Mouse (Mus musculus) neural tube, embryonic 14.5 days (tissue): ENCODE data around the gene Mpped1. TPM values are rescaled to one million over a fixed set of nuclear protein-coding genes. Genes with fewer than 3 reads are reported as not detected.

ENCODE experiments used
- ATAC-seq: fragments of 200-750 bp; cut with Nextera tagmentation; 2 replicates; pipeline ENCODE4 v1.8.0; 2017; ENCODE audit warnings: low read depth, mild to moderate bottlenecking, moderate TSS enrichment, moderate library complexity
- H3K27ac ChIP-seq: fragments of 300-500 bp; sonication (generic); 2 replicates; pipeline ENCODE4 v1.5.1; 2014; ENCODE audit warnings: low read depth, mild to moderate bottlenecking, control low read depth, low read length, moderate library complexity, mixed read lengths
- H3K27me3 ChIP-seq: fragments of 300-500 bp; sonication (generic); 2 replicates; pipeline ENCODE4 v1.6.1; 2014; ENCODE audit warnings: low read length; ENCODE audit not compliant: control insufficient read depth, insufficient read depth
- H3K36me3 ChIP-seq: fragments of 300-500 bp; sonication (generic); 2 replicates; pipeline ENCODE4 v1.6.1; 2014; ENCODE audit warnings: low read length, mixed read lengths; ENCODE audit not compliant: control insufficient read depth, insufficient read depth
- H3K4me1 ChIP-seq: fragments of 300-500 bp; sonication (generic); 2 replicates; pipeline ENCODE4 v1.6.1; 2014; ENCODE audit warnings: low read length; ENCODE audit not compliant: control insufficient read depth, insufficient read depth
- H3K4me2 ChIP-seq: fragments of 300-500 bp; sonication (generic); 2 replicates; pipeline ENCODE4 v1.6.1; 2014; ENCODE audit warnings: mild to moderate bottlenecking, low read depth, low read length, control low read depth
- H3K4me3 ChIP-seq: fragments of 300-500 bp; sonication (generic); 2 replicates; pipeline ENCODE4 v1.5.1; 2014; ENCODE audit warnings: low read depth, low read length, control low read depth, mixed read lengths
- H3K9ac ChIP-seq: fragments of 300-500 bp; sonication (generic); replicated peaks from 2 replicates; pipeline ENCODE4 v1.6.1; 2014; ENCODE audit warnings: low read depth, mild to moderate bottlenecking, control low read depth, low read length, mixed read lengths
- H3K9me3 ChIP-seq: fragments of 300-500 bp; sonication (generic); 2 replicates; pipeline ENCODE4 v1.6.1; 2016; ENCODE audit warnings: low read length; ENCODE audit not compliant: control insufficient read depth
- WGBS: fragments of 180-500 bp; shearing (Covaris S2); extraction: QIAGEN DNeasy Blood & Tissue Kit; methylation state at CpG from one replicate; pipeline ENCODE4 v1.1.7; 2014; 5-methylcytosine and 5-hydroxymethylcytosine counted together
- polyA plus RNA-seq: library from polyadenylated mRNA; unstranded; fragments of >200 nt; fragmentation: Nextera tagmentation; extraction: Ambion mirVana; gene quantifications from 2 replicates; pipeline ENCODE4 v1.2.1, GENCODE M21; 2014

Mpped1 gene
- polyA plus RNA-seq, 1 experiment from 2014 or later: 39.2 TPM

GRCm38 (mm10) chr15:83761512-83761911 is 17.8 kb upstream of the Mpped1 start:
- no peak overlapping the region for H3K27ac ChIP-seq
- H3K9me3 ChIP-seq: no peaks in the 10 kb centered on the region
- H3K4me2 ChIP-seq: no peak overlapping the region
- no peaks in the 10 kb centered on the region for H3K36me3 ChIP-seq
- H3K27me3 ChIP-seq: no peaks in the 10 kb centered on the region
- no peaks in the 10 kb centered on the region; the same call in 1 of the 2 replicates for H3K4me1 ChIP-seq
- ATAC-seq: no peak
- H3K9ac ChIP-seq: no peak overlapping the region
- H3K4me3 ChIP-seq: no peak overlapping the region
- WGBS: 89% methylated on average over 13 of the region's 13 CpGs

- no peaks in the 10 kb centered on the region for H3K27me3 ChIP-seq
- H3K9ac ChIP-seq: no peak overlapping the region
- no peaks in the 10 kb centered on the region for H3K9me3 ChIP-seq
- WGBS: 15% methylated on average over 6 of the region's 6 CpGs
- H3K36me3 ChIP-seq: no peaks in the 10 kb centered on the region
- no peak overlapping the region for H3K27ac ChIP-seq
- no peak overlapping the region for H3K4me3 ChIP-seq
- ATAC-seq: no peak
- H3K4me1 ChIP-seq: no peaks in the 10 kb centered on the region; the same call in 1 of the 2 replicates
- H3K4me2 ChIP-seq: no peak overlapping the region
These were observed 13.8 kb upstream of the Mpped1 start for GRCm38 (mm10) chr15:83765388-83766029.

- 77% methylated on average over 8 of the region's 8 CpGs for WGBS
- Histone ChIP-seq H3K9ac (no peak overlapping the region), H3K27me3 (no peaks in the 10 kb centered on the region), H3K4me2 (no peak overlapping the region), H3K36me3 (no peaks in the 10 kb centered on the region), H3K27ac (no peak overlapping the region), H3K4me3 (no peak overlapping the region), H3K4me1 (no peaks in the 10 kb centered on the region), H3K9me3 (no peaks in the 10 kb centered on the region)
- no peak for ATAC-seq
These were observed 7.8 kb upstream of the Mpped1 start for GRCm38 (mm10) chr15:83771346-83772053.

GRCm38 (mm10) chr15:83772460-83772859 is 6.8 kb upstream of the Mpped1 start:
- Histone ChIP-seq H3K4me3 (no peak overlapping the region), H3K4me1 (no peaks in the 10 kb centered on the region), H3K9ac (no peak overlapping the region), H3K9me3 (no peaks in the 10 kb centered on the region), H3K27me3 (no peaks in the 10 kb centered on the region), H3K27ac (no peak overlapping the region), H3K4me2 (no peak overlapping the region), H3K36me3 (no peaks in the 10 kb centered on the region)
- no peak for ATAC-seq
- 62% methylated on average over 5 of the region's 5 CpGs for whole genome bisulfite sequencing

GRCm38 (mm10) chr15:83772953-83773352 is 6.3 kb upstream of the Mpped1 start:
- H3K4me3 ChIP-seq: no peak overlapping the region
- no peaks in the 10 kb centered on the region for H3K27me3 ChIP-seq
- no peaks in the 10 kb centered on the region for H3K9me3 ChIP-seq
- no peaks in the 10 kb centered on the region for H3K4me1 ChIP-seq
- 89% methylated on average over 4 of the region's 4 CpGs for WGBS
- no peak overlapping the region for H3K4me2 ChIP-seq
- H3K9ac ChIP-seq: no peak overlapping the region
- H3K36me3 ChIP-seq: no peaks in the 10 kb centered on the region
- ATAC-seq: no peak
- H3K27ac ChIP-seq: no peak overlapping the region

- H3K4me1 ChIP-seq: no peaks in the 10 kb centered on the region
- H3K9ac ChIP-seq: no peak overlapping the region
- H3K4me3 ChIP-seq: no peak overlapping the region
- H3K27me3 ChIP-seq: no peaks in the 10 kb centered on the region; the same call in 1 of the 2 replicates
- ATAC-seq: no peak
- H3K9me3 ChIP-seq: no peaks in the 10 kb centered on the region
- no peak overlapping the region for H3K27ac ChIP-seq
- whole genome bisulfite sequencing: 70% methylated on average over 4 of the region's 4 CpGs
- no peaks in the 10 kb centered on the region for H3K36me3 ChIP-seq
- no peak overlapping the region for H3K4me2 ChIP-seq
These were observed 4.3 kb upstream of the Mpped1 start for GRCm38 (mm10) chr15:83774922-83775321.

- Histone ChIP-seq H3K27ac (no peak overlapping the region), H3K9me3 (no peaks in the 10 kb centered on the region), H3K4me1 (peaks cover 8% of the 10 kb centered on the region; the same call in 1 of the 2 replicates), H3K4me3 (no peak overlapping the region), H3K36me3 (no peaks in the 10 kb centered on the region), H3K4me2 (no peak overlapping the region), H3K27me3 (peaks cover 4% of the 10 kb centered on the region; the same call in 1 of the 2 replicates), H3K9ac (no peak overlapping the region)
- 82% methylated on average over 6 of the region's 6 CpGs for WGBS
- ATAC-seq: no peak
These were observed 2.8 kb upstream of the Mpped1 start for GRCm38 (mm10) chr15:83776265-83777000.

GRCm38 (mm10) chr15:83777476-83777875 is 1.8 kb upstream of the Mpped1 start:
- H3K36me3 ChIP-seq: no peaks in the 10 kb centered on the region
- no peak for ATAC-seq
- no peak overlapping the region for H3K4me3 ChIP-seq
- no peak overlapping the region for H3K27ac ChIP-seq
- H3K9ac ChIP-seq: no peak overlapping the region
- no peak overlapping the region for H3K4me2 ChIP-seq
- no peaks in the 10 kb centered on the region for H3K9me3 ChIP-seq
- WGBS: 75% methylated on average over 6 of the region's 6 CpGs
- H3K4me1 ChIP-seq: peaks cover 8% of the 10 kb centered on the region; the same call in 1 of the 2 replicates
- peaks cover 4% of the 10 kb centered on the region; the same call in 1 of the 2 replicates for H3K27me3 ChIP-seq
